Mouse (Mus musculus) cerebellum, postnatal 36 days (tissue): ENCODE data around the gene Apoc4.

Source experiments
- DNase-seq, 2 experiments: peaks; one replicate each; pipeline ENCODE4 v3.0.0; 2021 to 2022; ENCODE audit warnings: mixed read lengths in 2 of 2

The Apoc4 gene

DNA sequence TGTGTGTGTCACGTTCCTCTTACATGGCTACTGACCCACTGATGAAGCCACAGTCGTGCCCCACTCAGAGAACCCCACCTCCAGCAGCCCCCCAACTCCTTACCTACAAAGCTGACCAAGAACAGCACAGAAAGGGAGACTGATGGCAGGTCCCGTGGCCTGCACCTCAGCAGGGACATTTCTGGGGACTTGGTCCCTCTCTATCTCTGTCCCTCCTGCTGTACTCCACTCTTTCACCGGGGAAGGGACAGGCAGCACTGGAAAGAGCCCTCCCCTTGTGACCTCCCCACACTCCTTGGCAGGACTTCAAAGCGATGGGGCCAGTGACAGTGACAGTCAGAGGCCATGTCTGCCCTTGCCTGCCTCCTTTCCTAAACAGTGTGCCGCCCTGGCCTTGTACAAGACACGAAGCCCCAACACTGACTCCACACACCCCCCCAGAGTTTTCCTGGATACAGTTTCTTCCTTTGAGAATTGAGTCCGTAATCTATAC, at the start of gene Apoc4, which contains the start of gene Gm44805:
Gene Apoc4, minus strand, starts transcription at position 278 of the 493 bp plus-strand sequence.
Gene Gm44805, minus strand, starts transcription at position 222 of the 493 bp plus-strand sequence.
- no peak for DNase-seq

DNA sequence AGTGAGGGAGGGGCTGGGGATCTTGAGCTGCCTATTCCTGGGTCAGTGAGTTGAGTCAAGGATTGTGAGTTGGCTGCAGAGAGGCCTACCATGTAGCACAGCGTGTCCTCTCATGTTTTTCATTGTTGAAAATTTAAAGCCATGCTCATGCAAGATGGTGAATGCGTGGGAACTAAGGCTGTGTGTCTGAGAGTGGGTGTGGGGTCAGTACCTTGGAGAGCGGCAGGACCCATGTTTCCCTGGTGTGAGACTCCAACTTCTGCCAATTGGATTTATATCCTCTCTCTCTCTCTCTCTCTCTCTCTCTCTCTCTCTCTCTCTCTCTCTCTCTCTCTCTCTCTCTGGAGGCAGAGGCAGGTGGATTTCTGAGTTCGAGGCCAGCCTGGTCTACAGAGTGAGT, 45.3 kb upstream of the Apoc4 start:
- no peak for DNase-seq

DNA sequence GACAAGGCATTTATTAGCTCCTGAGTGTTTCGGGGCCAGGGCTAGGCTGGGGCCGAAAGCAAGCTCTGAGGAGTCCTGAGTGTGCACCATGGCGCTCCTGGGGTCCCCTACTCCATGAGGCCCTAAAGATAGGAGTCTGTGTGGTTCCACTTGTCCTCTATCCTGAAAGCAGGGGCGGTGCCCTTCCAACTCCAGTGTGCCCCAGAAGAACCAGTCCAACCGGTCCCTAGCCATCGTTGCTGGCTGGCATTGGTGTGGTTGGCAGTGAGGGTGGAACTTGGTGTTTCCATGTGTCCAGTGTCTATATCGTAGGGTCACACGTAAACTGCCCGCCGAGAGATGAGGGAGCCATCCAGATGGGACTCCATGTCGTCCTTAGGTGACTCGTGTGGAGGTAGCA, 42.9 kb upstream of the Apoc4 start:
- DNase-seq = no peak

DNA sequence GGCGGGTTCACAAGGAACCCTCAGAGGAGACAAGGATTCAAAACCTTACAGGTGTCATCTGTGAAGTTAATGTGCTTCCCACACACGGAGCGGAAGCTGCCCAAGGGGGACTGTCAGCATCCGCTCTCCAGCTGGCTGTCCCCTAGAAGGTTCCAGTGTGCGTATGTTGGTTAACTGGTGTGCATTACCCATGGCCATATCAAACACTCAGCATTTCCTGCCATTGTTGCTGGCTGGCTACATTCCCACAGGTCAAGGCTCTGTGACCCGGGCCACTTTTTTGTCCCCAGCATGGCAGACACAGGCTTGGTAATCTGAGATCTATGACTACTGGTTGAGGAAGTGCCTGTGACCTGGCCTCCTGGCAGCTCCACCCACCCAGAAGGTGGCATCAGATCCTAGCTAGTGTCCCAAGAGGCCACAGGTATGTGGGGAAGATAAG, 41.5 kb upstream of the Apoc4 start:
- DNase-seq = no peak

DNA sequence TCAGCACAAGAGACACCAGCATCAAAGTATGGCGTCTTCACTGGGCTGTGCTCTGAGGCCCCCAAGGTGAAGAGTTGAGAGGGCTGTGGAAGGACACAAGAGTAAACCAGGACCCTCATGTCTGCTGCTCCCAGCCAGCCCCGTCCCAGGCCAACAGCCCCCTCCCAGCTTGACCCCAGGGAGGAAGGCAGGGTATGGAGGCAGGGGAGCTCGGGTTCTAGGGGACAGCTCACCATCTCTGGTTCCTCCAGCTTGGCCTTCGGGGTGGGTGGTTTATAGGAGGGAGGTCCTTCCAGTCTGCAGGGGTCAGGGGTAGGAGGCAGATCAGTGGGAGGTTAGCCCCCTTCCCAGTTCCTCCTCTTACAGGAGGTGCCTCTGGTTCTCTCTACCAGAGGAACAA, 37.9 kb upstream of the Apoc4 start:
- no peak for DNase-seq

DNA sequence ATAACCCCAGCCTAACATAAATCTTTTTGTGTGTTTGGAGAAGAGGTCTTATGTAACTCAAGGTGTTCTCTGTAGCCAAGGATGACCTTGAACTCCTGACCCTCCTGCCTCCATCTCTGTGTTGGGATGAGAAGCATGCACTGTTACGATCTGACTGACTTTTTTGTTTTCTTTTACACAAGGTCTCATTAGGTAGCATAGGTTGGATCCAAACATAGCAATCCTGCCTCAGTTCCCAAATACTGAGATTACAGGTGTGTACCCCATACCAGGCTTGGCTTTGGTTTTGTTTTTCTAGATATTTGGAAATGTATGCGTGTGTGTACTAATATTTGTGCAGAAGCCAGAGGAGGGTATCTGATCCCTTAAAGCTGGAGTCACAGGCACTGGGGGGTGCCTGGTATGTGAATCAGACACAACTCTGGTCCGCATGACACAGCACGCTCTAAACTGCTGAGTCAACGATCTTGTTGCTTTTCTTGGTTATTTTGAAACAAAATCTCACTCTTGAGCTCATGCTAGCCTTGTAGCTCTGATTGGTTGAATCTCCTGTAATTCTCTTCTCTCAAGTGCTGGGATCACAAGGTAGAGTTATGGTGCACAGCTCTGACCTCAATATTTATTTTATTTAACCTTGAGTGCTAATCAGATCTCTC, 37.1 kb upstream of the Apoc4 start:
- no peak for DNase-seq

DNA sequence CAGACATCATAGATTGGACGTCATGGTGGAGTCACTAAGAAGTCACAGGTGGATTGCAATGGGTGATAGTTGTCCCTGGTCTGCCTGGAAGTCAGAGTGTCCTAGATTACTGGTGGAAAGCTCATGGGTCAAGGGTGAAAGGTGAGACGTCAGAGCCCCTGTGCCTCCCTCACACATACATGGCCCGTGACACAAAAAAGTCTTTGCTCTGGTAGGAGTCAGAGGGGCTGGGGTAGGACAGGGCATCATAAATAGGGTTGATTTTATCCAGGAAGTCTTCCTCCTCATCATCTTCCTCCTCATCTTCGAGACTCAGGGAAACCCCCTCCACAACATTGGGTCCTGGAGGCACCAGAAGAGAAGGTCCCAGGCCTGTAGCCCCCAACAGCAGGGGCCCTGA, 36.1 kb upstream of the Apoc4 start:
- no peak for DNase-seq

DNA sequence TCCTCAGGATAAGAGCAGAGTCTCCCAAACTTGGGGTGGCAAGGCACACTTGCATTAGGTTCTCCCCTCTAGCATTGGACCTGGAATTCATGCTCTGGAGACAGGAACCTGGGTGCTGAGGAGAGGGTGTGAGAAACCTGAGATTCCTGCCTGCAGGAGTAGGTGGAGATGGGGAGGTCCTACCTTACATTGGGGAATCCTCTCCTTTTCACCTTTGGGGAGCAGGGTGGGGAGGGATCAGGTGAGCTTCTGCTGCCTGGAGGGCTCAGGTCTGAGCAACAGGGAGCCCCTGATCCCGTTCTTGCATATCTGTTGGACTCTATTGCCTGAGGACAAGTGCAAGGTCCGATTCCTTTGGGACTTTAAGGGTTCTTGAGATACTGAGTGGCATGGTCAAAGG, 35.5 kb upstream of the Apoc4 start:
- no peak for DNase-seq

DNA sequence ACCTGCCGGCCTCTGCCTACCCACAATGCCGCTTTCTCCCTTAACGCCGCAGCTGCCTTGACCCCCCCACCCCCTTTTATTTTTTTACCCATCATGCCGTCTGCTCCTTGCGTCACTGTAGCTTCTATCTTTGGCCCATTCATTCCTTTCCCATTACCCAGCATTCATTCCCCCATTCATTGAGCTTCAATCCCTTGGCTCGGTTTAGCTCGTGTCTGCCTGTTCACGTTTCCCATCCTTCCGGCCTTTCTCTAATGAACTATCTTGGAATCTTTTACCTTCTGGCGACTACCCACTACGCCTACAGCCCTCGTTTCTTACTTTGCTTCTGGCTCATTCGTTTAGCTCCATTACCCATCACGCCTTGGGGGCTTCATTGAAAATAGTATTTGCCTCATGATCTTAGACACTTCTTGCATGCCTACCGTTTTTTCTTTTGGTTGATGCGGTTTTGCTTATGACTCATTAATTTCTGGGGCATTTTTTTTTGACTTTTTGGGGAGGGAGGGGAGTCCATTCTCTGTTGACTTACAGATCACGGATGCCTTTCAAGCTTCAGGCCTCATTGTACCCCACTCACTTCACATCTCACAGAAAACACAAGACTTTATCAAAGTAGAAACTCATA, 34.9 kb upstream of the Apoc4 start:
- DNase-seq = no peak

DNA sequence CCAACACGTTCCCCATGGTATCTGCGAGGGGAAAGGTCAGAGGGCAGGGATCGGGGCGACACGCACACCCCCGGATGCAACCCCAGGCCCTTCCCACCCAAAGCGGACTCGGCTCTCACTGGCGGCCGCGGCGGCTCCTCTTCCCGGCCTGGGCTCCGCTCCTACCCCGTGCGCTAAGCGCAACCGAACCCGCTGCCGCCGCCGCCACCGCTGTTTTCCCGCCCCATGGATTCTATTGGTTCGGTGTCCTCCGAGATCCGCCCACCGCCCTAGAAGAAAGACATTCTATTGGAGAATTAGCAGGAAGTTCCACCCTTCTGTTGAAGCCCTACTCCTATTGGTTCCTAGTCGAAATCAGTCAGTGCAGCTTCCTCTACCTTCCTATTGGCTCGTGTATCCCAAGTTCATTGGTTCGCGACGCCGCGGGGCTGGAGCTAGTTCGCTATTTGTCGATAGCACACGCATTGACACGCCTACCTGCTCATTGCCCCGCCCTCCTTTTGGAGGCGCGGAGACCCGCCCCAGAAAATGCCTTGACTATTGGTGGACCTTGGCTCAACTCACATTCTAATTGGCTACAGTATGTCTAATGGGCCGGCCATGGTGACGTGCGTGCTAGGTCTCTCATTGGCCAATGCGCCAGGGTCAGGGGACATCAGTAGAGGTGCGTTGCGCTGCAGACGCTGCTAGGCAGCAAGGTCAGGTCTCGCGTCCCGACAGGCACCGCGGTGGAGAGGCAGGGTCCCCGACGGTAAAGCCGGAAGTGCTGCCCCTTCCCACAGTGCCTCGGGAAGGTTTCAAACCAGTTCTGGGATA, 34.2 kb upstream of the Apoc4 start, which contains the start of gene Tomm40:
Gene Tomm40, minus strand, starts transcription at position 200 of the 816 bp plus-strand sequence.
- peak; percentile 98 for DNase-seq

DNA sequence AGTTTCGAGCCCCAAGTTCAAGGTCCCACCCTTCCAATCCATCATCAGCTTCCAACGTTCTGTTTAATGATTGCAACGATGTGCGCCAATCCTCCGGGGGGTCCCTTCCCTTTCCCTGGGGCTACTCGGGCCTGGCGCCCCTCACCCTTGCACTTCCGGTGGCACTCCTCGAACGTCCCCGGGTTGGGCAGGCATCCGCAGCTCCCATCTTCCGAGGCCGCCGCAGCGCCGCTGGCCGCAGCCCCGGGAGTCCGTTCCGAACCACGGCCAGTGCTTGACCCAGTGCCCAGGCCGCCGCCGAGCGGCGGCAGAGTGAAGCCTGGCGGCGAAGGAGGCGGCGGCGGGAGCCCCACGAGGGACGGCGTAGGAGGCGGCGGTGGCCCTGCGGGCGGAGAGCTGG, 33.6 kb upstream of the Apoc4 start:
- DNase-seq = peak in 1 of 2 experiments; percentile 28

DNA sequence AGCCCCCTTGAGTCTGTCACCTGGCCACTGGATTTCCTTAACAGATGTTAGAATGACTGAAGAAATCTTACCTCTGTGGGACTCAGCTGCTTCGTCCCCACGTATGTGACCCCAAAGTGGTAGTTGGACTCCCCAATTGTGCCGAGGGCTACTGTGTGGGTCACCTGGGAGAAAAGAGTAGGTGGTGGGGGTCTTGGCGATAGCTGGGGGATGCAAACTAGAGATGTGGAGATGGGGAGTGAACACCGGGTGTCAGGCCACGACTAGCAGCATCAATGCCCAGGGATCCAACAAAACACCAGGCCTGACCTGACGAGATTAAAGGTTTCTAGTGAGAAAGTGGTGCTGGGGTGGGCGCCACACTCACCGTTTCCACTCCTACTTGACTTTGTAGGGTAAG, 32.3 kb upstream of the Apoc4 start:
- no peak for DNase-seq

DNA sequence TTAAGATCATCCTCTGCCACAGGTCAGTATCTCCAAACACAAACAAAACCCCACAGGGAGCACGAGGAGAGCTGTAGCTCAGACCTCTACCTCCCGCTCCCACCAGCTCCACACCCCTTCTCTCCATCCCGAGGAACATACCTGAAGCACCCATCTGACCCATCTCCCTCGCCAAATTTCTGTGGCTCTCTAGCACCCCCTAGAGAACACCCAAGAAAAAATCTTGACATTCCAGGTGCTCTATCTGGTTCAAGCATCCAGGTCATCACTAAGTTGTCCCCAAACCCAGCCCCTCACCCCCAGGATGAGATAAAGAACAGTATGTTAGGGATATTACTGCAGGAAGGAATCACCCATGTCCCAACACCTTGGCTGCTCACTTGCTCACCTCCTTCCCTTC, 31.9 kb upstream of the Apoc4 start:
- peak; percentile 38 to 44 for DNase-seq

DNA sequence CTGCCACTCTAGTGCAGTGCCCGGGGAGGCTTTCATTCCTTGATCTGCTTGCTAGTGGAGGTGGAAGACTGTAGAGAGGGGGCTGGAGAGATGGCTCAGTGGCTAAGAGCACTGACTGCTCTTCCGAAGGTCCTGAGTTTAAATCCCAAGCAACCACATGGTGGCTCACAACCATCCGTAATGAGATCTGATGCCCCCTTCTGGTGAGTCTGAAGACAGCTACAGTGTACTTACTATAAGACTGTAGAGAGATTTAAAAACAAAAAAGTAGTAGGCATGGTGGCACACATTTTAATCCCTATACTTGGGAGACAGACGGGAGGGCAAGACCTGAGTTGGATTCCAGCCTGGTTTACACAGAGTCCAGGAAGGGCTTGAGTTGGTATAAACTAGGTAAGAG, 31.1 kb upstream of the Apoc4 start:
- DNase-seq = no peak

DNA sequence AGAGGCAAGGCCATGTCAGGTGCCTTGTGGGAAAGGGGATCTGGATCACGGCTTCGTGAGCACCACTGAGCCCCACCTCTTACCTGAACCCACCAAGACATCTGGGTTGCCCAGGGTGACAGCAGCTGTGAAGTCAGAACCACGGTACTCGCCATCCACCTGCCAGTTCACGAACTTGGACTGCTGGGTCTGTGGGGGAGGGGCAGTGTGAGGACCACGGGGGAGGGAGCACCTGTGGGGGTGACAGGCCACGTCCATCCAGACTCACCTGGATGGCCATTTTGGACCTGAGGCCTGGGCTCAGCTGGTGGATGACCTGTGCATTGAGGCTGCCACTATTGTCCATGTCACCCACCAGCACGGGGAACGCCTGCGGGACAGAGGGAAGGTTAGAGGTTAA, 29.4 kb upstream of the Apoc4 start:
- DNase-seq = no peak

DNA sequence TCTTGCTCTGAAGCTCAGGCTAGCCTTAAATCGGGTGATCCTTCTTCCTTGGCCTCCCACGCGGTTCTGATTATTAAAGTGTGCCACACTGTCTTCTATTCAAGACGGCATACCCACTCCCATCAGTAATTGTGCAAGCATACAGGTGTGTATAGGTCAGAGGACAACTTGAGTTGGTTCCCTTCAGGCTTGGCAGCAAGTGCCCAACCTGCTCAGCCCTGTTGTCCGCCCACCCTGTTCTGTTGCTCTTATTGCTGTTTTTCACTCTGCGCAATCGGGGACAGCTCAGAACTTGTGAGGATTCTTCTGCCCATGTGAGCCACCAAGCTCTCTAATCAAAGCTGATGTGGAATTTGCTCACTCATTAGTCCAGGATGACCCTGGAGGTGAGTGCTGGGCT, 24.0 kb upstream of the Apoc4 start:
- DNase-seq = no peak

DNA sequence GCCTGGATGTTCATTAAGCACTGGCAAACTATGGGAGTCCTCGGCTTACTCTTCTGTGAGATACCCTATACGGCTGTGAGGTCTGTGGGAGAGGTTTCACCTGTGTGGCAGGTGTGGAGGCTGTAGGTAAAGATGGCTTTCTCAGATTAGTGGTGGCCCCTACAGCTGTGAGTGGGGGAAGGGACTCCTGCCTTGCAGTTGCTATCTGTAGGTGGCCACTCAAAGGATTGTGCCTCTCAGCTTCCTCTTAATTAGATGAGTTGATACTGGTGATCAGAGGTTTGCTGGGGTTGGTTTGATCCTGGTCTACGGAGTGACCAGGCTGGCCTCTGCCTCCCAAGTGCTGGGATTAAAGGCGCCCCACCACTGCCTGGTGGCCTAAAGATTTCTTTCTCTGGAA, 23.2 kb upstream of the Apoc4 start:
- DNase-seq = no peak

DNA sequence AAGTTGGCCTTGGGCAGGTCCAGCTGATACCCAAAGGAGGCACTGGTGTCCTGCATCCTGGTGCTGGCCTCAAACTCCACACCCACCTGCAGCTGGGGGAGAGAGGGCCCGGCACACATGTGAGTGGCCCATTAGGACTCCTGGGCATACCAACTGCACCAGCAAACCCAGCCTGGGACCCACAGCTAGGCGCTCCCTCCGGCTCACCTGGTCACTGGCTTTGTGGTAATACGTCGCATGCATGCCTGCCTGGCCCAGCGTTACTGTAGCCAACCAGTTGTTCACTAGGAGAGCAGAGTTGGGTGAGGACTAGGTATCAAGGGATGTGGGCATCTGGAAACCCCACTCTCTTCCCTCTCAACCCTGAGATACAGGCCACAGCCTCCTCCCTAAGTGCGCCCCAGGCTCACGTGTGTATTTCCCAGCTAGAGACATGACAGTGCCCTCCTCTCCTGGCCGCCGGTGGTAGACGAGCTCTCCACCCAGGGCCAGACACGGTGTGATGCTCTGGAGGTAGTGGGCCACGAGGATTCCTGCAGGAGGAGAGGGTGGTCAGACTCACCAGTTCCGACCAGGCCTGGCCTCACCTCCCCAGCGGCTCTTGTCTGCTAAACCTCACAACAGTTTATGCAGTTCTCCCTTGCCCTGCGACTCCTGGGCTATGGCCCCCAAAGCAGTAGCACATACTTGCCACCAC, 21.7 kb upstream of the Apoc4 start:
- no peak for DNase-seq

DNA sequence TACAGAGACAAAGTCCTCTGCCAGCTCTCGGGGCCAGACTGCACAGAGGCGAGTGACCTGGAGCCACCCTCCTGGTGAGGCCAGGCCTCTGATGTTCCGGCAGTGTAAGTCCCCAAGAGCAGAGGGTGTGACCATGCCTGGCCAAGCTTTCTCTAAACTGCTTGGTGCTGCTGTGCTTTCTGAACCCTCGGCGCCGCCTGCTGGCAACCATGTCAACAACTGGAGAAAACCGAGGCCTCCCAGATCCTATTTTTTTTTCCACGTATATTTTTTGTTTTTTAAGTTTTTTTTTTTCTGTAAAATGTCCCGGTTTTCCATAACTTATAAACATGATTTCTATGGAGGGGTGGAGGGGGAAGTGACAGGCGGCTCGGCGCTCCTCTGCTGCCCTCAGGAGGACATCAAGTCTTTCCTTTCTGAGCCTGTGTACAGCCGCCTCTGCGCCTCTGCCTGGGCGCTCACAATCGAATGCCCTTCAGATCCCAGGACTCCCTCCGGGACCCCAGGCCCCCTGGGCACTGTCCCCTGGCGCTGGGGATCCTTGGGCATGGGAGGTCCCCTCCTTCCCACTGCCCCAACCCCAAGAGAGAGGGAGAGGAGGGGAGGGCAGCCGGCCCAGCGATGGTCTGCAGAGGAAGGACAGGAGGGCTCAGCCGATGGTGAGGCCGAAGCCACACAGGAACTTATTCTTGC, 19.9 kb upstream of the Apoc4 start:
- peak; percentile 44 to 52 for DNase-seq

DNA sequence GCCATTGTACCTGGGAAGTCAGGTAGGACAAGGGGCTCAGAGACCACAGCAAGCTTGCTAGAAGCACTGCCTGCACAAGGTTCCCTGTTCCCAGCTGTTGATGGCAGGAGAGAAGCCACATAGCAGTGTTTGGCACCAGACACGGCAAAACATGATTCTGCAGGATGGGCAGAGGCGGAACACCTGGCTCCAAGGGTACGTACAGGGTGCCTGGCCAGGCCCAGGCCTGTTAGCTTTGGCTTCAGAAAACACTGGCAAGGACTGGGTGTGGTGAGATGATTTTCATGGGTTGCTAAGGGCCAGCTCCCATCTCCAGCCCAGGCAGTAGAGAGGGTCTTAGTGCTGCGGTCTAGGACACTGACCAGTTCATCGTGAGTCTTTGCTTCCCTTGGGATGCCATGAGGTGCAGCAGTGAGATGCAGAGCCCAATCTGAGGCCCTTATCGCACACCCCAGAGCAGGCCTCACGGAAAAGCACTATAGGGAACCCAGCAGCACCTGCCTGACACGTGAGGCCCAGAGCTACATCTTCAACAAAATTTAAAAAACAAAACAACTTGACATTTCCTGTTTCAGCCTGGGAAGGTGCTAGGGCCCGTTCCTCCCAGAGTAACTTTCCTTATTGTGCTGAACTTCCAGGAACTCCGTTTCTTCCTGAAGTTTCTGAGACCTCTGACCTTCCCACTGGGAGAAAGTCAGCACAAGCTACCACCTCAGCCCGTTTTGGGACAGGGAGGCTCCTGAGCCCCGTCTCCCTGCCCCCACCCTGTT, 19.2 kb upstream of the Apoc4 start:
- DNase-seq = no peak

DNA sequence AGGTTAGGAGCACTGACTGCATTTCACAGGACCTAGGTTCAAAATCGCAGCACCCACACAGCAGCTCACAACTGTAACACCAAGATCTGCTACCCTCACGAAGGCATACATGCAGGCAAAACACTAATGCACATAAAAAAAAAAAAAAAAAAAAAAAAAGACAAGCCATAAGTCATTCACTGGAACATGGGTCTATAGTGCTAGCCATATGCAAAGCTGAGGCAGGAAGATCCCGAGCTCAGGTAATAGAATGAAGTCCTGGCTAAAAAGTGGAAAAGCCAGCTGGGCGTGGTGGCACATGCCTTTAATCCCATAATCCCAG, 18.5 kb upstream of the Apoc4 start:
- DNase-seq = no peak
